Mouse (Mus musculus): ENCODE measurements around the gene Surf1. TPM values are rescaled to one million over a fixed set of nuclear protein-coding genes. Genes with fewer than 3 reads are reported as not detected.

Gene Surf1
- polyA plus RNA-seq (2015; fragmentation: Nextera tagmentation; extraction: Ambion mirVana), result 64.7 and 68.2 TPM in 2 replicates

- peak within 1 kb of the TSS; percentile 78 for H3K4me3 ChIP-seq (ENCODE audit: low read depth, low read length)
- 2% methylated on average over 47 of the region's 47 CpGs for WGBS
- DNase-seq (ENCODE audit: low spot score) (peak; percentile 83), ATAC-seq (ENCODE audit: low FRiP score, low TSS enrichment) (peak; percentile 72)
- peak within 1 kb of the TSS; percentile 87 for H3K9ac ChIP-seq (ENCODE audit: low read length)
- peak within 1 kb of the TSS; percentile 92 for H3K27ac ChIP-seq (replicated peaks)
- peaks cover 10% of the 10 kb centered on the region; the same call in 1 of the 2 replicates for H3K4me1 ChIP-seq (replicated peaks; ENCODE audit: control insufficient read depth, insufficient read depth)
- TF ChIP-seq EP300 (optimal IDR thresholded peaks at IDR 0.05), result no peak
- no peak for TF ChIP-seq CTCF (IDR thresholded peaks at IDR 0.05; ENCODE audit: low read depth)
- no peaks in the 10 kb centered on the region for H3K27me3 ChIP-seq (ENCODE audit: control insufficient read depth, insufficient read depth, low read length)
- no peaks in the 10 kb centered on the region for H3K9me3 ChIP-seq (ENCODE audit: control insufficient read depth, low read length)
- peak within 1 kb of the TSS; percentile 95 for H3K4me2 ChIP-seq (replicated peaks; ENCODE audit: low read depth)
- peaks cover 19% of the 10 kb centered on the region for H3K36me3 ChIP-seq (ENCODE audit: control insufficient read depth, insufficient read depth, low read length)
These were observed at the start of gene Surf1, which contains the start of gene Surf2 for GRCm38 (mm10) chr2:26915927-26916728. TSS of gene Surf1 (minus strand) at chr2:26916530. TSS of gene Surf2 (plus strand) at chr2:26916367.

- no peaks in the 10 kb centered on the region for H3K4me1 ChIP-seq (replicated peaks; ENCODE audit: control insufficient read depth, insufficient read depth)
- peak; percentile 50 for DNase-seq (ENCODE audit: low spot score)
- peak; percentile 22 for ATAC-seq (ENCODE audit: low FRiP score, low TSS enrichment)
- no peaks in the 10 kb centered on the region for H3K27me3 ChIP-seq (ENCODE audit: control insufficient read depth, insufficient read depth, low read length)
- peaks cover 9% of the 10 kb centered on the region; the same call in 1 of the 2 replicates for H3K36me3 ChIP-seq (ENCODE audit: control insufficient read depth, insufficient read depth, low read length)
- peak overlapping the region; percentile 75 for H3K4me3 ChIP-seq (ENCODE audit: low read depth, low read length)
- no peaks in the 10 kb centered on the region for H3K9me3 ChIP-seq (ENCODE audit: control insufficient read depth, low read length)
- H3K4me2 ChIP-seq (replicated peaks; ENCODE audit: low read depth), result peak overlapping the region; percentile 74
- 10% methylated on average over 14 of the region's 14 CpGs for WGBS
- TF ChIP-seq EP300 (optimal IDR thresholded peaks at IDR 0.05) (no peak), CTCF (IDR thresholded peaks at IDR 0.05; ENCODE audit: low read depth) (no peak; the same call in 1 of the 2 replicates)
- peak overlapping the region; percentile 79 for H3K9ac ChIP-seq (ENCODE audit: low read length)
- H3K27ac ChIP-seq (replicated peaks), result peak overlapping the region; percentile 99
These were observed 48.5 kb upstream of the Surf1 start for GRCm38 (mm10) chr2:26964724-26965370.

GRCm38 (mm10) chr2:26963923-26964723 lies 47.8 kb upstream of the Surf1 start, which contains the start of gene Rexo4:
TSS of gene Rexo4 (minus strand) at chr2:26964386.
- ATAC-seq (ENCODE audit: low FRiP score, low TSS enrichment), result peak; percentile 93
- H3K4me3 ChIP-seq (ENCODE audit: low read depth, low read length), result peak within 1 kb of the TSS; percentile 75
- H3K36me3 ChIP-seq (ENCODE audit: control insufficient read depth, insufficient read depth, low read length), result peaks cover 10% of the 10 kb centered on the region; the same call in 1 of the 2 replicates
- no peaks in the 10 kb centered on the region for H3K9me3 ChIP-seq (ENCODE audit: control insufficient read depth, low read length)
- H3K4me2 ChIP-seq (replicated peaks; ENCODE audit: low read depth), result peak within 1 kb of the TSS; percentile 74
- TF ChIP-seq EP300 (optimal IDR thresholded peaks at IDR 0.05) (no peak), CTCF (IDR thresholded peaks at IDR 0.05; ENCODE audit: low read depth) (no peak; the same call in 1 of the 2 replicates)
- WGBS, result under 1% methylated on average over 50 of the region's 50 CpGs
- H3K9ac ChIP-seq (ENCODE audit: low read length), result peak within 1 kb of the TSS; percentile 79
- H3K4me1 ChIP-seq (replicated peaks; ENCODE audit: control insufficient read depth, insufficient read depth), result no peaks in the 10 kb centered on the region
- no peaks in the 10 kb centered on the region for H3K27me3 ChIP-seq (ENCODE audit: control insufficient read depth, insufficient read depth, low read length)
- peak; percentile 93 for DNase-seq (ENCODE audit: low spot score)
- H3K27ac ChIP-seq (replicated peaks), result peak within 1 kb of the TSS; percentile 99

- 67% methylated on average over 4 of the region's 4 CpGs for WGBS
- ATAC-seq (ENCODE audit: low FRiP score, low TSS enrichment) (no peak), DNase-seq (ENCODE audit: low spot score) (no peak)
These were observed 44.4 kb upstream of the Surf1 start for GRCm38 (mm10) chr2:26960756-26961155.

GRCm38 (mm10) chr2:26957488-26957859 lies 41.1 kb upstream of the Surf1 start:
- WGBS, result 48% methylated on average over 2 of the region's 2 CpGs
- no peak for ATAC-seq (ENCODE audit: low FRiP score, low TSS enrichment)

More at GRCm38 (mm10) chr2:26960756-26961155, 44.4 kb upstream of the Surf1 start:
- Histone ChIP-seq H3K27me3 (ENCODE audit: control insufficient read depth, insufficient read depth, low read length) (no peaks in the 10 kb centered on the region), H3K36me3 (ENCODE audit: control insufficient read depth, insufficient read depth, low read length) (peaks cover 22% of the 10 kb centered on the region), H3K4me1 (replicated peaks; ENCODE audit: control insufficient read depth, insufficient read depth) (no peaks in the 10 kb centered on the region), H3K9ac (ENCODE audit: low read length) (no peak overlapping the region), H3K27ac (replicated peaks) (no peak overlapping the region), H3K4me2 (replicated peaks; ENCODE audit: low read depth) (no peak overlapping the region), H3K9me3 (ENCODE audit: control insufficient read depth, low read length) (no peaks in the 10 kb centered on the region), H3K4me3 (ENCODE audit: low read depth, low read length) (no peak overlapping the region)
- peak; percentile 67 for TF ChIP-seq CTCF (IDR thresholded peaks at IDR 0.05; ENCODE audit: low read depth)
- TF ChIP-seq EP300 (optimal IDR thresholded peaks at IDR 0.05), result no peak

More at GRCm38 (mm10) chr2:26957488-26957859, 41.1 kb upstream of the Surf1 start:
- H3K27ac ChIP-seq (replicated peaks), result no peak overlapping the region
- H3K4me3 ChIP-seq (ENCODE audit: low read depth, low read length), result no peak overlapping the region
- H3K9ac ChIP-seq (ENCODE audit: low read length), result no peak overlapping the region
- no peaks in the 10 kb centered on the region for H3K27me3 ChIP-seq (ENCODE audit: control insufficient read depth, insufficient read depth, low read length)
- H3K4me2 ChIP-seq (replicated peaks; ENCODE audit: low read depth), result no peak overlapping the region
- no peaks in the 10 kb centered on the region for H3K9me3 ChIP-seq (ENCODE audit: control insufficient read depth, low read length)
- no peaks in the 10 kb centered on the region for H3K4me1 ChIP-seq (replicated peaks; ENCODE audit: control insufficient read depth, insufficient read depth)
- peaks cover 36% of the 10 kb centered on the region for H3K36me3 ChIP-seq (ENCODE audit: control insufficient read depth, insufficient read depth, low read length)
- DNase-seq (ENCODE audit: low spot score), result no peak
- TF ChIP-seq CTCF (IDR thresholded peaks at IDR 0.05; ENCODE audit: low read depth) (no peak), EP300 (optimal IDR thresholded peaks at IDR 0.05) (no peak)

Data from stomach, postnatal 0 days (tissue).